Mouse (Mus musculus) kidney, postnatal 0 days (tissue): ENCODE data around the gene Tcte1. TPM values are rescaled to one million over a fixed set of nuclear protein-coding genes. Genes with fewer than 3 reads are reported as not detected.

Experiments used
- ATAC-seq: fragments of 200-750 bp; cut with Nextera tagmentation; replicated peaks from 2 replicates; pipeline ENCODE4 v1.8.0; 2017; ENCODE audit warnings: low read depth, moderate number of reproducible peaks, moderate TSS enrichment, moderate library complexity; ENCODE audit not compliant: low FRiP score
- DNase-seq: peaks from one replicate; pipeline ENCODE4 v3.0.0-alpha.2; 2016; ENCODE audit warnings: low spot score
- H3K27ac ChIP-seq: fragments of 300-500 bp; sonication (generic); 2 replicates; pipeline ENCODE4 v1.5.1; 2014; ENCODE audit warnings: mild to moderate bottlenecking
- H3K27me3 ChIP-seq: fragments of 300-500 bp; sonication (generic); 2 replicates; pipeline ENCODE4 v1.6.1; 2014; ENCODE audit warnings: low read length, mixed read lengths; ENCODE audit not compliant: insufficient read depth
- H3K36me3 ChIP-seq: fragments of 300-500 bp; sonication (generic); 2 replicates; pipeline ENCODE4 v1.6.1; 2014; ENCODE audit warnings: low read length, mixed read lengths; ENCODE audit not compliant: insufficient read depth
- H3K4me1 ChIP-seq: fragments of 300-500 bp; sonication (generic); replicated peaks from 2 replicates; pipeline ENCODE4 v1.6.1; 2014; ENCODE audit warnings: antibody characterized with exemption, low read length, mixed read lengths; ENCODE audit not compliant: insufficient read depth
- H3K4me2 ChIP-seq: fragments of 300-500 bp; sonication (generic); 2 replicates; pipeline ENCODE4 v1.6.1; 2014; ENCODE audit warnings: mild to moderate bottlenecking, low read length, moderate library complexity, mixed read lengths
- H3K4me3 ChIP-seq: fragments of 300-500 bp; sonication (generic); replicated peaks from 2 replicates; pipeline ENCODE4 v1.5.1; 2014; ENCODE audit warnings: low read depth, low read length
- H3K9ac ChIP-seq: fragments of 300-500 bp; sonication (generic); 2 replicates; pipeline ENCODE4 v1.6.1; 2014; ENCODE audit warnings: low read depth, low read length
- H3K9me3 ChIP-seq: fragments of 300-500 bp; sonication (generic); replicated peaks from 2 replicates; pipeline ENCODE4 v1.6.1; 2016; ENCODE audit warnings: low read length, inconsistent platforms, mixed read lengths
- CTCF ChIP-seq: IDR thresholded peaks from 2 replicates; pipeline ENCODE4 v1.5.1; 2016; ENCODE audit warnings: antibody characterized with exemption, low read depth, mild to moderate bottlenecking, moderate library complexity
- WGBS: fragments of 180-500 bp; shearing (Covaris S2); extraction: QIAGEN DNeasy Blood & Tissue Kit; methylation state at CpG from one replicate; pipeline ENCODE4 v1.1.7; 2014; 5-methylcytosine and 5-hydroxymethylcytosine counted together
- polyA plus RNA-seq: library from polyadenylated mRNA; unstranded; fragments of >200 nt; fragmentation: Nextera tagmentation; extraction: Ambion mirVana; gene quantifications from 2 replicates; pipeline ENCODE4 v1.2.1, GENCODE M21; 2015

Tcte1 gene
- polyA plus RNA-seq, 1 experiment from 2014 or later = 0.07 TPM

GRCm38 (mm10) chr17:45572103-45573086 lies 49.2 kb downstream of the Tcte1 start:
- under 1% methylated on average over 56 of the region's 57 CpGs for WGBS
- TF ChIP-seq CTCF = no peak
- H3K9ac ChIP-seq = peak overlapping the region; percentile 99
- H3K27me3 ChIP-seq = no peaks in the 10 kb centered on the region
- no peaks in the 10 kb centered on the region for H3K9me3 ChIP-seq
- H3K4me3 ChIP-seq = peak overlapping the region; percentile 100
- peak overlapping the region; percentile 93 for H3K4me2 ChIP-seq
- DNase-seq = peak; percentile 98
- ATAC-seq = peak; percentile 57
- peaks cover 43% of the 10 kb centered on the region for H3K36me3 ChIP-seq
- H3K4me1 ChIP-seq = peaks cover 18% of the 10 kb centered on the region; the same call in 1 of the 2 replicates
- H3K27ac ChIP-seq = peak overlapping the region; percentile 98

DNA sequence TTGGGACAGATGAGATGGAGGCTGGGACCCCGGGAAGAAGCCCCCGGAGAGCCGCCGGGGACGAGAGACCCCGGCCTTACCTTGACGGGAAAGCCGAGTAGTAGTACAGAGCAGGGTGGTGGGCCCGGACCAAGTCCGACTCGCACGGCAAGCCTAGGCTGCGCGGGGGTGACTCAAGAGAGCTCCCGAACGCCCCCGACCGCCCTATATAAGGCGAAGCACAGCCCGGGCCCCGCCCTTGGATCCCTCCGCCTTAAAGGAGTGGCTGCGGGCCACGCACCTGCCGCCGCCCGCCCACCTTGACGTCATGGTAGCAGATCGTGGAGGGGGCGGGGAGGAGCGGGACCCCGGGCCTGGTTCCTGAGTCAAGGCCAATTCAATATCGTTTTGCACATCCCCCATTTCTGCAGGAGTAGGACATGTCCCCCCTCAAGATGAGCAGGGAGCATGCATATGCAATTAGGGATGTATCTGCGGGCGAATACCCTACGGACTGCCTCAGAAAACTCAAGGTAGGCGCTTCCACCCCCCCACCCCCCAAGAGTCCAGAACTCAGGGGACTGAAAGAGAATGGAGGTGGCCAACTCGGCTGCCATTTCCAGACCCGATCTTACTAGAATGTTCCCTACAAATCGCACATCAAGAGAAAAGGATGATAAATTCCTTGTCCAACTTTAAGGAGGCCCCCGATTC lies 50.0 kb downstream of the Tcte1 start, which contains the start of gene Hsp90ab1:
TSS of gene Hsp90ab1 (minus strand) at position 185 of the 693 bp plus-strand sequence.
- under 1% methylated on average over 41 of the region's 41 CpGs for WGBS
- DNase-seq (peak; percentile 97), ATAC-seq (peak; percentile 82)
- Histone ChIP-seq H3K4me2 (peak within 1 kb of the TSS; percentile 93), H3K36me3 (peaks cover 34% of the 10 kb centered on the region), H3K9me3 (no peaks in the 10 kb centered on the region), H3K4me1 (peaks cover 18% of the 10 kb centered on the region; the same call in 1 of the 2 replicates), H3K9ac (peak within 1 kb of the TSS; percentile 99), H3K27me3 (no peaks in the 10 kb centered on the region), H3K4me3 (peak within 1 kb of the TSS; percentile 100), H3K27ac (peak within 1 kb of the TSS; percentile 98)
- no peak for TF ChIP-seq CTCF

DNA sequence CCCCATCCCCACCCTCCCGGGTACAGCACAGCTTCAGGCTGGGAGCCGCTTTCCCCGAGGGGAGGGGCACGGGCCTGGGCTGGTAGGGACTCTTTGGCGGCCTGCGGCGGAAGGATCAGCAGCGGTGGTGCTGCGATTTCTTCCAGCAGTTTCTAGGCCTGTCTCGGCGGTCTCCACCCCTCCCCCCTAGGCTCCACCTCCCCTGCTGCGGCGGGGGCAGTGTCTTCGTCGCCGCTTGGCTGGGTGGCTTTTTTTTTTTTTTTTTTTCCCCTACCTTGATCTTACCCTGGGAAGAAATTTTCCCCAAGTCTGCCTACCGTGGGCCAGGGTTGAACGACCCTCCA lies 50.5 kb downstream of the Tcte1 start:
- ATAC-seq (peak; percentile 61), DNase-seq (peak; percentile 96)
- H3K36me3 ChIP-seq = peaks cover 29% of the 10 kb centered on the region
- WGBS = under 1% methylated on average over 18 of the region's 18 CpGs
- no peaks in the 10 kb centered on the region for H3K27me3 ChIP-seq
- no peak for TF ChIP-seq CTCF
- peaks cover 18% of the 10 kb centered on the region; the same call in 1 of the 2 replicates for H3K4me1 ChIP-seq
- H3K4me2 ChIP-seq = peak overlapping the region; percentile 93
- H3K4me3 ChIP-seq = peak overlapping the region; percentile 100
- no peaks in the 10 kb centered on the region for H3K9me3 ChIP-seq
- H3K9ac ChIP-seq = peak overlapping the region; percentile 81
- peak overlapping the region; percentile 98 for H3K27ac ChIP-seq

- Histone ChIP-seq H3K4me1 (peaks cover 18% of the 10 kb centered on the region; the same call in 1 of the 2 replicates), H3K4me3 (peak overlapping the region; percentile 100), H3K4me2 (peak overlapping the region; percentile 93), H3K27ac (peak overlapping the region; percentile 98), H3K9me3 (no peaks in the 10 kb centered on the region), H3K9ac (peak overlapping the region; percentile 81), H3K36me3 (peaks cover 24% of the 10 kb centered on the region), H3K27me3 (no peaks in the 10 kb centered on the region)
- DNase-seq (peak; percentile 77), ATAC-seq (peak; percentile 40)
- TF ChIP-seq CTCF = no peak
- WGBS = under 1% methylated on average over 17 of the region's 17 CpGs
Measured at GRCm38 (mm10) chr17:45574129-45574761, 51.0 kb downstream of the Tcte1 start.

GRCm38 (mm10) chr17:45575123-45575897 lies 52.1 kb downstream of the Tcte1 start:
- H3K9ac ChIP-seq = peak overlapping the region; percentile 14; the same call in 1 of the 2 replicates
- ATAC-seq = no peak
- H3K36me3 ChIP-seq = peaks cover 14% of the 10 kb centered on the region
- H3K27me3 ChIP-seq = no peaks in the 10 kb centered on the region
- no peak overlapping the region; the same call in 1 of the 2 replicates for H3K4me2 ChIP-seq
- H3K27ac ChIP-seq = 0 out of 2 replicates have a peak overlapping the region, but pooled peaks have one; percentile 98
- H3K4me3 ChIP-seq = no peak overlapping the region
- H3K9me3 ChIP-seq = no peaks in the 10 kb centered on the region
- peaks cover 15% of the 10 kb centered on the region; the same call in 1 of the 2 replicates for H3K4me1 ChIP-seq
- DNase-seq = no peak
- 88% methylated on average over 8 of the region's 8 CpGs for WGBS
- TF ChIP-seq CTCF = no peak
